Mouse (Mus musculus) ES-E14 (cell line): ENCODE data around the gene Acrbp.

Experiments
- CHD2 ChIP-seq: IDR thresholded peaks from 2 replicates; pipeline ENCODE4 v1.6.1; 2014; ENCODE audit warnings: mild to moderate bottlenecking, low read depth, low read length, inconsistent platforms
- HCFC1 ChIP-seq: IDR thresholded peaks from 2 replicates; pipeline ENCODE4 v1.6.1; 2012; ENCODE audit warnings: low read length, inconsistent platforms, borderline replicate concordance; ENCODE audit not compliant: insufficient read depth
- MAFK ChIP-seq: IDR thresholded peaks from 2 replicates; pipeline ENCODE4 v1.6.1; 2014; ENCODE audit warnings: mild to moderate bottlenecking, low read depth, low read length, inconsistent platforms; ENCODE audit not compliant: insufficient read depth
- ZC3H11A ChIP-seq: IDR thresholded peaks from 2 replicates; pipeline ENCODE4 v1.6.1; 2012; ENCODE audit warnings: low read depth, mild to moderate bottlenecking, inconsistent platforms, low read length, borderline replicate concordance
- ZNF384 ChIP-seq: IDR thresholded peaks from 2 replicates; pipeline ENCODE4 v1.6.1; 2012; ENCODE audit warnings: low read depth, low read length, inconsistent platforms

DNA sequence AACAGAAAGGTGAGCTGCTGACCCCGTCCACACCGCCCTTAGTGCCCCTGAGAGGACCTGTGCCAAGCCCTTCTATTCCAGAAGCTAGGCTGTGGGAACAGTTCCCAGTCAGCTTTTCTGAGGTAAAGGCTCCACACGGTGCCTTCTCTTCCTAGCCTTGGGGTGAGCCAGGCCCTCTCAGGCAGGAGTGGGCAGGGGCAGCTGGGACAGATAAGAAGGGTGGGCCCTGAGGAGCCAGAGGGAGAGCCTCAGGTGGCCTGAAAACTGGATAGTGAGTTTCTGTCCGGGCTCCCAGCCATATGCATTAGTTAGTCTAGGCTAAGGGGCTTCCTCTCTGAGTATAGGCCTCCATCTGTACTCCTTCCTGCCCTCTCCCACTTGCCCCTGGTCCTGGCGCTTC lies 13.0 kb downstream of the Acrbp start:
- TF ChIP-seq CHD2, result no peak
- TF ChIP-seq MAFK, result no peak
- no peak for TF ChIP-seq HCFC1
- no peak for TF ChIP-seq ZC3H11A
- no peak for TF ChIP-seq ZNF384
